Mouse (Mus musculus) layer of hippocampus, adult 6 months (tissue): ENCODE data around the gene Haus5. TPM values are rescaled to one million over a fixed set of nuclear protein-coding genes. Genes with fewer than 3 reads are reported as not detected.

ENCODE experiments used
- long read RNA-seq, 2 experiments: library from polyadenylated mRNA; unstranded; transcript quantifications; one replicate each; pipeline ENCODE4 v2.0.0; 2019 to 2020
- polyA plus RNA-seq: library from polyadenylated mRNA; unstranded; fragments of <200 nt; fragmentation: Nextera tagmentation; gene quantifications from 2 replicates; pipeline ENCODE4 v1.2.3, GENCODE M21; 2021

The Haus5 gene
- 3.7 and 4.0 TPM in 2 replicates for polyA plus RNA-seq
- long read RNA-seq, experiment 1, transcript Haus5-201 (19 exons, 2,187 nt), result major isoform, 7 of 12 reads
- long read RNA-seq, experiment 1, partial matches to known transcripts, result 2 of 12 reads
- long read RNA-seq, experiment 1, other reads (novel, unspliced or antisense), result 3 of 12 reads
- long read RNA-seq, experiment 2, transcript Haus5-201 (19 exons, 2,187 nt), result major isoform, 23 of 38 reads
- long read RNA-seq, experiment 2, partial matches to known transcripts, result 2 of 38 reads
- long read RNA-seq, experiment 2, other reads (novel, unspliced or antisense), result 13 of 38 reads

DNA sequence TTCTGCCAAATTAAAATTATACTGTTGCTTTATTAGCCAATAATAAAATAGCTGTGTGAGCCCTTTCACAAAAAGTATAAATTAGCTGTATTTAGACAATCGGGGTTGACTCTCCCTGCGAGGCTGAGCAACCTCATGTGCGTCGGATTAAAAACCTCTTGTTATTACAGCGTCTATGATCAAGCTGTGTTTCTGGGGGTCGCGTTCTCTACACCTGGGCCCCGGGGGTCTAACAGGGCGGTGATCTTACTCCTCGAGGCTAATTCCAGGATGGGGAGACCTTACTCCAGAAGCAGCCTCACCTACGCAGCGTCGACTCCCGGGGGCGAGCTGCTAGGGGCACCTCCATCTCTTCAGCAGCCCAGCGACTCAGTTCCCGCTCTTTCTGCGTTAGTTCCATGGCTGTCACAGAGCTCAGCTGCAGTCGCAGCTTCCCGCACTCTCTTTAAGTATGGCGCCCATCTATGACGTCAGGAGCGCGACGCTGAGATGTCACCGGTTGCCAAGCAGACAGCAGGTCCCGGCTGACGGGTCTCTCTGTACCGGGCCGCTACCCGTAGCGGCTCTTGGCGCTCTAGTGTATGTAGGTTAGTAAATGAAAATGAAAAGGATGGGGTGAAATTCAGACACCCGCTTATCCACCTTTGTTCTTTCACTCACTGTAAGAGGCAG, at the start of gene Haus5:
Gene Haus5, minus strand, starts transcription at position 466 of the 672 bp plus-strand sequence.

DNA sequence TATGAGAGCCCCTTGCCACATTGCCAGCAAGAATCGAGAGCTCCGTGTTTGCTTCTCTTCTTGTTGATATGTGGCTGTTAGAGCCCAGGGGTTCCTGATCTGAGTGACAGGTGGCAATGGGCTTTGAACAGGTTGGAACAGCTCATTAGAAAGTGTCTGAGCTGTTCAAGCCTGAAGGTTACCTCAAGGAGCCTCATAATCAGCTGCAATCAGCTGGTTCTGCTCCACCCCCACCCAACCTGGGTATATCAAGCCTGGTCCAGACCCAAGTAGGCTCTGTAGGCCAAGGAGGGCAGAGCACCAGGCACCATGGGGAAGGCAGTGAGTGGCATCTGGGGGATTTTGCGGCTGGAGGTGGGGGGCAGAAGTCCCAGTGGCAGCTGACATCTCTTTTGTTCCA, 47.1 kb upstream of the Haus5 start, which contains the start of gene Atp4a:
Gene Atp4a, plus strand, starts transcription at position 268 of the 400 bp plus-strand sequence.

DNA sequence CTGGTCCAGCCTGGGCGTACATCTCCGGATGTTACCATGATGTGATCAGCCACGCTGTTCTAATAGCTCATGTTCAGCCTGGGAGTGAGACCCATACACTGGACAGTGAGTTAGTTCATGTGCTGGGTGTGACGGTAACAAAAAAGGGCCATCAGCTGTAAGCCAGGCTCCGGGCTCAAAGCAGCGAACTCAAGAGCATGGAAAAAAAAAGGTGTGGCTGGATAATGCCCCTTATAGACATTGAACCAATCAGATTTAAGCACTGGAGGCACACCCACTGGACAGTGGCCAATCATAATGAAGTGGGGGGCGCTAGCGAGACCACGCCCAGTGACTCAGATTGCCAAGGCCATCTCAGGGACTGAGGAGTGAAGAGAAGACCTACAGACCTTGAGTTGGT, 33.8 kb upstream of the Haus5 start, which contains the start of gene 2200002J24Rik:
Gene 2200002J24Rik, plus strand, starts transcription at position 338 of the 400 bp plus-strand sequence.

DNA sequence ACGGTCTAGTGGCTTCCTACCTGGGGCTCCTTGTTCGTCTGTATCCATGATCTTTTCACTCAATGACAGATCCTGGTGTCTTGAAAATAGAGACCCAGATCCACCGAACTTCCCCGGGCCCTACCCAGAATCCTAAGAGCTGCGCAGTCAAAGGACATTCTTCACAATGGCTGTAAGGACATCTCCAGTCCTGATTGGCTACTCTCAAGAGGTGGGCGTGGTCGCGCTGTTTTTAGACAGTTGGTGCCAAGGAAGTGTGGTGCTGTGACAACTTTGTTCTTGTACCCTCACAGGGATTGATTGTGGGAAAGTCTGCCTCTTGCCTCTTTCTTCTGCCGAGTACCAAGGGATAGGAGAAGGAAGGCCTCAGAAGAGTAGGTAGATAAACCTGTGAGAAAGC, 6.7 kb upstream of the Haus5 start, which contains the start of gene Pmis2:
Gene Pmis2, minus strand, starts transcription at position 126 of the 400 bp plus-strand sequence.

DNA sequence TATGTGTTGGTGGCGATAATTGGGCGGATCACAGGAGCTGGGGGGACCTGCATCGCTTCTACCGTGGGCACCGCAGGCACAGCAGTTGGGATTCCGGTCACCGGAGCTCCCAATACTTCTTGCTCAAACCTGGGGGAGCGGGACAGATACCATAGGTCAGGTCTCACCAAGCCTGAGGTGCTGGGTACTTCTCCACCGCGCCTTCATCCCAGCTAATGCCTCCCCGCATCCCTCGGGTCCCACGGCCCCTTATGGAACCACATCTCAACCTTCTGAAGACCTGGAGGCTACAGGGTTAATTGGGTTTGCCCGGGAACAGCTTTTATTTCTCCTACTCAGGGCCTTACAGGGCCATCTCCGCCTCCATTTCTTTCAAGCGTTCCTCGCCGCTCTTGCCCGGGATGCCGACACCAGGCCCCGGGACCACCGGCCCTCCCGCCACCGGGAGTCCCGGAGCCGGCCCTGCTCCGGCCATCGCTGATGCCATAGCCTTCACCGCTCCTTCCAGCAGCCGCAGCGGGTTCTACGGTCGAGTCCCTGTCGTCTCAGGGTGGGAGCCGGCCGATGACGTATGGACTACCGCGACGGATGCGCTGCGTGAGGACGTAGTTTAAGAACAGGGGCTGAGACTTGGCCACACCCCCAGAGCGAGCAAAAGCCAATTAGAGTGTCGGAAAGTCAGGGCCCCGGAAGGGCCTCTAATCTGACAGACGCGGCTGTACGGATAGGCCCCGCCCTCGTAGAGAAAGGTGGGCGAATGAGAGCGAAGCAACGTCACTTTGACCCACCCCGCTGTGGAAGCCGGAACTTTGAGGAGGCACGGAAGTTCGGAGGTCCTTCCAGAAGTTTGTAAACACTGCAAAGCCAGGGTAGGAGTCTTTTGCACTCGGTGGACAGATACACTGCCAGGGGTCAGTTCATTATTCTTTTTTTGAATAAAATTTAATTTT, 14.9 kb downstream of the Haus5 start, which contains the start of gene Rbm42:
Gene Rbm42, minus strand, starts transcription at position 727 of the 950 bp plus-strand sequence.

DNA sequence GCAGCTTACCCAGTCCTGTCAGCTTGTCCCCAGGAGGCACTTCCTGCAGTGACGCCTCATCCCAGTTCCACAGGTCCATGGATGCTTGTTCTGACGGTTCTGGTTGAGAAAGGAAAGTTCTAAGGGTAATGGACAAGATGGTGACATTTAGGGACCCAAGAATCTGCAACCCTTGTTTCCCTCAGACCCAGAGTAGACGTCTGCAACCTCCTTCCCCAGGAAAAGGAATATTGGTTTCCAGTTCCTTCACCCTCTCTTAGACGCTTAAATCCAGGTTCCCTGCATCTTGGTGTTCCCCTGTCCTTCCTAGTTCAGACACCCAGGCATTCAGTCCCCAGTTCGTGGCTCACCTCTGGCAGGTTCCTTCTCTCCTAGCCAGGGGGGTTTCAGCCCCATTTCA, 29.0 kb downstream of the Haus5 start, which contains the start of gene Etv2:
Gene Etv2, minus strand, starts transcription at position 101 of the 400 bp plus-strand sequence.

DNA sequence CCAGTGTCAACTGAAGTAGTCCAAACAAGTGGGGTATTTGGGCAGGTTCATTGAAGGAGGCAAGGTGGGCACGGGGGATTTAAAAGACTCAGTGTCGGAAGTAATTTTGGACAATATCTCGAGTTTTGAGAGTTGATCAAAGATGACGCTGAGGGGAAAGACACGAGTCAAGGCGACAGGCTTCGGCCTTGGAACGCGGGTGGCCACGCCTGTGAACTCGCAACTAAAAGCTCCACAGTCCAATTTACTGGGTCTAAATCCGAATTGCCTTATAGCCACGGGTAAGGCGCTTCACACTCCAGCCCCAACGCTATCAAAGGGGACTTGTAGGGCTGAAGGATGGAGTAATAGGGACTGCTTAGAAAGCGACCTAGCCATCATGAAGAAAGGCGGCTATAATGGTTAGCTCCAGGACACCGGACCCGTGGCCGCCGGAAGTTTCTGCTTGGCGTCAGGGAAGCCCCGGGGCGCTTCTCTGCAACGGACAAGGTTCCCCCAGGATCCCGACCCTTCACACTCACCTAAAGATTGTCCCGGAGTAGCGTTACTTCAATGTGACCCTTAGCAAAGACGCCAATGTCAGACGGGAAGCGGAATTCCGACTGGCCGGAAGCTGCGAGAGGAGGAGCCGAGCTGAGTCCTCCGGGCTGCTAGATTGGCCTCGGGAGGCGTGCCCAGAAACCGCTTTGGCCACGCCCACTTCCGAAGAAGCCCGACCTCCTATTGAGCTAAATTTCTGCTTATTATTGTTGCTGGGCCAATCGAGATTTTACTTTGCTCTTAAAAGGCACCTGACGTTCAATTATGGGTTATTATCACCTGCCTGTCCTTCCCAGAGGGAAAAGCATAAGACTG, 39.0 kb downstream of the Haus5 start, which contains the start of gene Cox6b1:
Gene Cox6b1, minus strand, starts transcription at position 622 of the 855 bp plus-strand sequence.

DNA sequence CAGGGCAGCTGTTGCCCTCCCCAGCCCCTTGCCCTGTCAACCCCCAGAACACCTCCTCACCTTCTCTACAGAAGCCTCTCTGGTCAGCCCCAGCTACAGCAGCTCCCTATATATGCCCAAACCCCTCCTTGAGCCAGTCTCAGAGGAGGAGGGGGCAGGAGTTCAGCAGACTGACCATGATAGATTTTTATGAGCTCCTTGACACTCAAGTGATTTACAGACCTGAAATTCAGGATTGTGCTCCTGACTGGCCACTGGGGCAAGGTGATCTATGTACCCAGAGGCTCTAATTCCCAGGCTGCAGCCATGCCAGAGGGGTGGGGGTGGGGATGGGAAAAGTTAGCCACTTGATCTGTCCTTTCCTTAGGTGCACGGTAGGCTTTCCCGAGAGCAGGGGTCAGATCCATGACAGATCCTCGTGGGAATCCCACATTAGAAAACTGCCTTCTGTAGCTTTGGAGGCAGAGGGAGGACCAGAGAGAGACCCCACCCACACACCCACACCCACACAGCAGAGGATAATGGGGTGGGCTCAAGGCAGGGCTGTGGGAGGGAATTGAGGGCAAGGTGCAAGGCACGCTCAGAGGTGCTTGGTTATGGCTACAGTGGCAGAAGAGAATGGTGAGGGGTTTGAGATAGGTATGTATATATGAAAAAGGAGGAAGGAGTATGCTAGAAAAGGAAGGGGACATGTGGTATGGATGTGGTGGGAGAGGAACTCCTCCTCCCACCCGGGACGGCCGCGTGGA, 52.0 kb downstream of the Haus5 start, which contains the start of gene Upk1a:
Gene Upk1a, minus strand, starts transcription at position 194 of the 749 bp plus-strand sequence.

Other genes with a start within 250 kb of the Haus5 start
- 2.7 and 3.0 TPM in 2 replicates for gene Hcst, start 245.1 kb downstream of the Haus5 start, polyA plus RNA-seq
- gene Nfkbid, start 243.3 kb downstream of the Haus5 start, polyA plus RNA-seq, result 0.40 and 0.80 TPM in 2 replicates
- 316 and 379 TPM in 2 replicates for gene Aplp1, start 219.5 kb downstream of the Haus5 start, polyA plus RNA-seq
- 1.9 and 2.2 TPM in 2 replicates for gene Kirrel2, start 207.3 kb downstream of the Haus5 start, polyA plus RNA-seq
- 0.90 and 0.92 TPM in 2 replicates for gene Nphs1, start 206.7 kb downstream of the Haus5 start, polyA plus RNA-seq
- not detected in 2 replicates for gene Prodh2, start 171.4 kb downstream of the Haus5 start, polyA plus RNA-seq
- 43.0 and 61.1 TPM in 2 replicates for gene Arhgap33, start 129.9 kb downstream of the Haus5 start, polyA plus RNA-seq
- 6.1 and 6.3 TPM in 2 replicates for gene Hspb6, start 112.8 kb downstream of the Haus5 start, polyA plus RNA-seq
- gene Proser3, start 112.7 kb downstream of the Haus5 start, polyA plus RNA-seq, result 1.2 and 4.0 TPM in 2 replicates
- 65.8 and 69.9 TPM in 2 replicates for gene Lin37, start 105.2 kb downstream of the Haus5 start, polyA plus RNA-seq
- 122 and 127 TPM in 2 replicates for gene U2af1l4, start 101.7 kb downstream of the Haus5 start, polyA plus RNA-seq
- 0.33 and 0.40 TPM in 2 replicates for gene Gm49396, start 101.7 kb downstream of the Haus5 start, polyA plus RNA-seq
- 190 and 201 TPM in 2 replicates for gene Psenen, start 101.4 kb downstream of the Haus5 start, polyA plus RNA-seq
- 0.46 and 0.69 TPM in 2 replicates for gene Igflr1, start 99.6 kb downstream of the Haus5 start, polyA plus RNA-seq
- 1.4 and 3.8 TPM in 2 replicates for gene Kmt2b, start 76.3 kb downstream of the Haus5 start, polyA plus RNA-seq
- 0.23 and 0.30 TPM in 2 replicates for gene Zbtb32, start 66.1 kb downstream of the Haus5 start, polyA plus RNA-seq
- not detected in 2 replicates for gene Upk1a, start 52.1 kb downstream of the Haus5 start, polyA plus RNA-seq
- gene Cox6b1, start 38.8 kb downstream of the Haus5 start, polyA plus RNA-seq, result 2,257 and 2,565 TPM in 2 replicates
- not detected in 2 replicates for gene Etv2, start 29.1 kb downstream of the Haus5 start, polyA plus RNA-seq
- gene Rbm42, start 14.7 kb downstream of the Haus5 start, polyA plus RNA-seq, result 136 and 146 TPM in 2 replicates
- not detected in 2 replicates for gene Pmis2, start 6.6 kb upstream of the Haus5 start, polyA plus RNA-seq
- gene 2200002J24Rik, start 33.9 kb upstream of the Haus5 start, polyA plus RNA-seq, result not detected in 2 replicates
- 1.1 and 1.2 TPM in 2 replicates for gene Atp4a, start 47.2 kb upstream of the Haus5 start, polyA plus RNA-seq
- gene Tmem147, start 64.5 kb upstream of the Haus5 start, polyA plus RNA-seq, result 194 and 230 TPM in 2 replicates
- gene Gapdhs, start 78.7 kb upstream of the Haus5 start, polyA plus RNA-seq, result not detected in 2 replicates
- gene Sbsn, start 86.5 kb upstream of the Haus5 start, polyA plus RNA-seq, result 3.8 and 3.9 TPM in 2 replicates
- gene Dmkn, start 98.8 kb upstream of the Haus5 start, polyA plus RNA-seq, result 2.9 and 4.1 TPM in 2 replicates
- not detected in 2 replicates for gene Krtdap, start 122.9 kb upstream of the Haus5 start, polyA plus RNA-seq
- gene Ffar2, start 158.8 kb upstream of the Haus5 start, polyA plus RNA-seq, result not detected in 2 replicates
- gene Ffar3, start 191.2 kb upstream of the Haus5 start, polyA plus RNA-seq, result not detected in 2 replicates
- gene Ffar1, start 196.6 kb upstream of the Haus5 start, polyA plus RNA-seq, result not detected in 2 replicates
- 0.04 and 0.13 TPM in 2 replicates for gene Cd22, start 215.3 kb upstream of the Haus5 start, polyA plus RNA-seq
- gene Mag, start 249.9 kb upstream of the Haus5 start, polyA plus RNA-seq, result 78.5 and 92.5 TPM in 2 replicates